Mouse (Mus musculus): Measurements from ENCODE around the gene Olfr1348. TPM values are rescaled to one million over a fixed set of nuclear protein-coding genes. Genes with fewer than 3 reads are reported as not detected.
"Not testable (repeated sequence)": the region's sequence is repeated elsewhere in the genome, so short reads cannot be mapped to it uniquely, and the experiment has no call there.

Gene Olfr1348
- not detected in 2 replicates for polyA plus RNA-seq (2015; fragmentation: Nextera tagmentation; extraction: Ambion mirVana)

DNA sequence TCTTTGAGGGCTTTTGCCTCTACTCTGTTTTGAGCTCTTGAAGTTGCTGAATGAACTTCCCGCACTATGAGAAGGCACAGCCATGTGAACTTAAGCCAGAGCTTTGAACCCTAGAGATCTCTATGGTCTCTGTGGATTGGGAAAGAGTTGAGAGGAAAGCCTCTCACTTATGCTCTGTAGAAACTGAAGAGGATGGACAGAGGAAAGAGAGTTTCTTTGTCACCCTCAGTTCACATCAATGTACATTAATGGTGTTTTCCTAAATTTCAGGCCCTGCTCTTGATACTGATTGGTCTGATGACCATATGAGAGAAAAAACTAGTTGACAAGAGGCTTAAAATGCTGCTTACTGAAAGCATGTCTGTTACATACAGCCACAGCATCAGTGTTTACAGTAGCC lies at the start of gene Olfr1348:
Gene Olfr1348, minus strand, starts transcription at position 101 of the 400 bp plus-strand sequence.
- H3K4me1 ChIP-seq (replicated peaks; ENCODE audit: control insufficient read depth, insufficient read depth, low read length), result no peaks in the 10 kb centered on the region
- H3K27me3 ChIP-seq (ENCODE audit: control insufficient read depth, insufficient read depth, low read depth, low read length), result no peaks in the 10 kb centered on the region
- no peak within 1 kb of the TSS for H3K4me3 ChIP-seq (ENCODE audit: low read length)
- H3K9me3 ChIP-seq (ENCODE audit: control insufficient read depth, low read length), result no peaks in the 10 kb centered on the region
- H3K4me2 ChIP-seq (ENCODE audit: low read depth, low read length), result no peak within 1 kb of the TSS
- H3K9ac ChIP-seq (ENCODE audit: low read length), result no peak within 1 kb of the TSS
- WGBS, result 91% methylated on average over 1 of the region's 1 CpGs
- H3K27ac ChIP-seq (ENCODE audit: low read length), result no peak within 1 kb of the TSS
- H3K36me3 ChIP-seq (ENCODE audit: control insufficient read depth, insufficient read depth, low read length), result no peaks in the 10 kb centered on the region
- ATAC-seq (ENCODE audit: low read depth), result no peak

- Histone ChIP-seq H3K36me3 (ENCODE audit: control insufficient read depth, insufficient read depth, low read length) (no peaks in the 10 kb centered on the region), H3K9me3 (ENCODE audit: control insufficient read depth, low read length) (no peaks in the 10 kb centered on the region), H3K9ac (ENCODE audit: low read length) (no peak overlapping the region), H3K27ac (ENCODE audit: low read length) (no peak overlapping the region), H3K27me3 (ENCODE audit: control insufficient read depth, insufficient read depth, low read depth, low read length) (no peaks in the 10 kb centered on the region), H3K4me3 (ENCODE audit: low read length) (no peak overlapping the region), H3K4me2 (ENCODE audit: low read depth, low read length) (no peak overlapping the region), H3K4me1 (replicated peaks; ENCODE audit: control insufficient read depth, insufficient read depth, low read length) (no peaks in the 10 kb centered on the region)
- no peak for ATAC-seq (ENCODE audit: low read depth)
- 68% methylated on average over 5 of the region's 5 CpGs for WGBS
Measured at GRCm38 (mm10) chr7:6526141-6526540, 17.6 kb upstream of the Olfr1348 start.

GRCm38 (mm10) chr7:6525001-6525400 lies 16.5 kb upstream of the Olfr1348 start:
- no peaks in the 10 kb centered on the region for H3K9me3 ChIP-seq (ENCODE audit: control insufficient read depth, low read length)
- no peak overlapping the region for H3K4me2 ChIP-seq (ENCODE audit: low read depth, low read length)
- H3K27ac ChIP-seq (ENCODE audit: low read length), result no peak overlapping the region
- 53% methylated on average over 3 of the region's 3 CpGs for WGBS
- H3K4me1 ChIP-seq (replicated peaks; ENCODE audit: control insufficient read depth, insufficient read depth, low read length), result no peaks in the 10 kb centered on the region
- H3K4me3 ChIP-seq (ENCODE audit: low read length), result no peak overlapping the region
- no peaks in the 10 kb centered on the region for H3K36me3 ChIP-seq (ENCODE audit: control insufficient read depth, insufficient read depth, low read length)
- H3K9ac ChIP-seq (ENCODE audit: low read length), result no peak overlapping the region
- ATAC-seq (ENCODE audit: low read depth), result no peak
- no peaks in the 10 kb centered on the region for H3K27me3 ChIP-seq (ENCODE audit: control insufficient read depth, insufficient read depth, low read depth, low read length)

- no peak within 1 kb of the TSS for H3K4me2 ChIP-seq (ENCODE audit: low read depth, low read length)
- H3K4me1 ChIP-seq (replicated peaks; ENCODE audit: control insufficient read depth, insufficient read depth, low read length), result no peaks in the 10 kb centered on the region
- 81% methylated on average over 5 of the region's 5 CpGs for WGBS
- H3K27me3 ChIP-seq (ENCODE audit: control insufficient read depth, insufficient read depth, low read depth, low read length), result no peaks in the 10 kb centered on the region
- no peak within 1 kb of the TSS for H3K9ac ChIP-seq (ENCODE audit: low read length)
- no peak for ATAC-seq (ENCODE audit: low read depth)
- H3K27ac ChIP-seq (ENCODE audit: low read length), result no peak within 1 kb of the TSS
- H3K36me3 ChIP-seq (ENCODE audit: control insufficient read depth, insufficient read depth, low read length), result no peaks in the 10 kb centered on the region
- H3K4me3 ChIP-seq (ENCODE audit: low read length), result no peak within 1 kb of the TSS
- H3K9me3 ChIP-seq (ENCODE audit: control insufficient read depth, low read length), result no peaks in the 10 kb centered on the region
Measured at GRCm38 (mm10) chr7:6522850-6523249, 14.3 kb upstream of the Olfr1348 start, which contains the start of gene Olfr1349. Olfr1349 (minus strand) TSS chr7:6522950.

DNA sequence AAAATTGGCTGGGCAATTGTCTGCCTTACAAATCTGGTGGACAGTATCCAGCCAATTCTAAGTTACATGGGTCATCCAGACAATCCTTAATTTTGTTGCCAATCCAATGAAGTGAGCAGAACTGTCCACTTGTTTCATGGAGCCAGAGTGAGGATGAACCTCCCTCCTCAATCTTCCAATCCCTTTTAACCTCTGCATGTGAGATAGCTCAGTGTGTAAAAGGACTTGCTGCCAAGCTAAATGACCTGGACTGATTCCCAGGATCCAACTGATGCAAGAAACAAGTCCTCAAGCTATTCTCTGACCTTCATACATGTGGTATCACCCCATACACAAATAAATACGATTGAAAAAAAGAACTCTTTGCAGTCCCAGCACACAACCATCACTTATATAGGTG lies 13.1 kb upstream of the Olfr1348 start:
- H3K4me1 ChIP-seq (replicated peaks; ENCODE audit: control insufficient read depth, insufficient read depth, low read length), result no peaks in the 10 kb centered on the region
- WGBS, result 19% methylated on average over 1 of the region's 1 CpGs

DNA sequence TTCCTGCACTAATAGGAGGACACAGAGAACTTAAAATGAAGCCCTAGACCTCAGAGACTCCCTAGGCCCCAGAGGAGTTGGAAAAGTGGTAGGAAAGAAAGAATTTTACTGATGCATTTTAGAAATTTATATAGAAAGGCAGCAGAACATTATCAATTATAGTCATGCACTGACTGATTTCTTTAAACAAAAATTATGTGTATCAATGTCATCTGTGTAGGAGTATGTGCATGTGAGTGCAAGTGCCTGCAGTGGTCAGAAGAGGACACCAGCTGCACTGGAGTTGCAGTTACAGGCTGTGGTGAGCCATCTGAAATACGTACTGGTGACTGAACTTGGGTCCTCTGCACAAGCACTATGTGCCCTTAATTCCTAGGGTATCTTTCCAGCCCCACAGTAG lies 8.9 kb downstream of the Olfr1348 start, which contains the start of gene Olfr1347:
Gene Olfr1347, minus strand, starts transcription at position 101 of the 400 bp plus-strand sequence.
- H3K27me3 ChIP-seq (ENCODE audit: control insufficient read depth, insufficient read depth, low read depth, low read length), result no peaks in the 10 kb centered on the region
- H3K36me3 ChIP-seq (ENCODE audit: control insufficient read depth, insufficient read depth, low read length), result no peaks in the 10 kb centered on the region
- no peak within 1 kb of the TSS for H3K4me3 ChIP-seq (ENCODE audit: low read length)
- 33% methylated on average over 1 of the region's 1 CpGs for WGBS
- ATAC-seq (ENCODE audit: low read depth), result no peak
- no peak within 1 kb of the TSS for H3K4me2 ChIP-seq (ENCODE audit: low read depth, low read length)
- H3K27ac ChIP-seq (ENCODE audit: low read length), result no peak within 1 kb of the TSS
- H3K4me1 ChIP-seq (replicated peaks; ENCODE audit: control insufficient read depth, insufficient read depth, low read length), result no peaks in the 10 kb centered on the region
- no peaks in the 10 kb centered on the region for H3K9me3 ChIP-seq (ENCODE audit: control insufficient read depth, low read length)
- no peak within 1 kb of the TSS for H3K9ac ChIP-seq (ENCODE audit: low read length)

More for the DNA sequence above, 13.1 kb upstream of the Olfr1348 start:
- Histone ChIP-seq H3K4me2 (ENCODE audit: low read depth, low read length) (no peak overlapping the region), H3K9me3 (ENCODE audit: control insufficient read depth, low read length) (no peaks in the 10 kb centered on the region), H3K4me3 (ENCODE audit: low read length) (no peak overlapping the region), H3K27me3 (ENCODE audit: control insufficient read depth, insufficient read depth, low read depth, low read length) (no peaks in the 10 kb centered on the region), H3K27ac (ENCODE audit: low read length) (no peak overlapping the region), H3K9ac (ENCODE audit: low read length) (no peak overlapping the region), H3K36me3 (ENCODE audit: control insufficient read depth, insufficient read depth, low read length) (no peaks in the 10 kb centered on the region)
- ATAC-seq (ENCODE audit: low read depth), result no peak

DNA sequence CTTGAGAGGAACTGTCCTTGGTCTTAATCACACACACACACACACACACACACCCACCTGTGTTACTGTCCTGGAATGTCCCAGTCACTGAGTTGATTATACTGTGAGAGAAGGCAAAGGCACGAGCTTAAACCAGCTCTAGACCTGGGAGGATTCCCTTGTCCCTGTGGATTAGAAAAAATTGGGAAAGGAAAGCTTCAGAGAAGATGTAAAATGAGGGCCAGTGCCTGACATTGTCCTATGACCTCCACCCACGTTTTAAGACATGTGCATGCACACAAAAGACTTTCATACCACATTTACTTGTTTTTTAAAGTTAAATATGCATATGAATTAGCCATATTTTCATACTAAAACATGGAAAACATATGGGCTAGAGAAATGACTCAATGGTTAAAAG lies 21.7 kb downstream of the Olfr1348 start, which contains the start of gene Olfr5:
Gene Olfr5, minus strand, starts transcription at position 101 of the 400 bp plus-strand sequence.
- no peak for ATAC-seq (ENCODE audit: low read depth)

DNA sequence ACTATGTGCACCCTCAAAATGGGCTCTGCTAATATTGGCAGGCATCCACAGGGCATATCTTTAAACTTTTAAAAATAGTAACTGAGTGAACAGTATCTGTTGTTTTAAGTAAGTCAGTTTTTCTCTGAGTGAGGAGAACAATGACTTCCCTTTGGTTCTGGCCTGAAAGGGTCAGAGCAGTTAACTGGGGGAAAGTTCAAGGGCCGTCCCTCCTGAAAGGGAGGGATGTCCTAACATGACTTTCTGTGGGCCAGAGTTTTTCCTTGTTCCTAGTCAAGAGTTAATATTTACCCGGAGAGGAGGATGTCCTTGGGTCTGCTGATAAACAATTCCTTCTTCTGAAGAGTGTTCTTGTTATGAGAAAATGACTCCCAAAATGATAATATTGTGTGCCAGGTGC lies 30.9 kb downstream of the Olfr1348 start:
- 66% methylated on average over 2 of the region's 2 CpGs for WGBS
- H3K27me3 ChIP-seq (ENCODE audit: control insufficient read depth, insufficient read depth, low read depth, low read length); H3K4me1 ChIP-seq (replicated peaks; ENCODE audit: control insufficient read depth, insufficient read depth, low read length); H3K4me3 ChIP-seq (ENCODE audit: low read length); H3K9ac ChIP-seq (ENCODE audit: low read length); H3K9me3 ChIP-seq (ENCODE audit: control insufficient read depth, low read length); H3K36me3 ChIP-seq (ENCODE audit: control insufficient read depth, insufficient read depth, low read length); H3K4me2 ChIP-seq (ENCODE audit: low read depth, low read length); H3K27ac ChIP-seq (ENCODE audit: low read length); ATAC-seq (ENCODE audit: low read depth): not testable (repeated sequence)

More for the DNA sequence above, 21.7 kb downstream of the Olfr1348 start, which contains the start of gene Olfr5:
- Histone ChIP-seq H3K36me3 (ENCODE audit: control insufficient read depth, insufficient read depth, low read length) (no peaks in the 10 kb centered on the region), H3K27me3 (ENCODE audit: control insufficient read depth, insufficient read depth, low read depth, low read length) (no peaks in the 10 kb centered on the region), H3K4me1 (replicated peaks; ENCODE audit: control insufficient read depth, insufficient read depth, low read length) (no peaks in the 10 kb centered on the region), H3K9ac (ENCODE audit: low read length) (no peak within 1 kb of the TSS), H3K4me3 (ENCODE audit: low read length) (no peak within 1 kb of the TSS), H3K27ac (ENCODE audit: low read length) (no peak within 1 kb of the TSS), H3K4me2 (ENCODE audit: low read depth, low read length) (no peak within 1 kb of the TSS), H3K9me3 (ENCODE audit: control insufficient read depth, low read length) (no peaks in the 10 kb centered on the region)
- WGBS, result 17% methylated on average over 2 of the region's 2 CpGs

- no peaks in the 10 kb centered on the region for H3K4me1 ChIP-seq (replicated peaks; ENCODE audit: control insufficient read depth, insufficient read depth, low read length)
- H3K4me2 ChIP-seq (ENCODE audit: low read depth, low read length), result no peak within 1 kb of the TSS
- H3K27ac ChIP-seq (ENCODE audit: low read length), result no peak within 1 kb of the TSS
- H3K9me3 ChIP-seq (ENCODE audit: control insufficient read depth, low read length), result no peaks in the 10 kb centered on the region
- no peak within 1 kb of the TSS for H3K4me3 ChIP-seq (ENCODE audit: low read length)
- ATAC-seq (ENCODE audit: low read depth), result no peak
- H3K27me3 ChIP-seq (ENCODE audit: control insufficient read depth, insufficient read depth, low read depth, low read length), result no peaks in the 10 kb centered on the region
- H3K36me3 ChIP-seq (ENCODE audit: control insufficient read depth, insufficient read depth, low read length), result no peaks in the 10 kb centered on the region
- H3K9ac ChIP-seq (ENCODE audit: low read length), result no peak within 1 kb of the TSS
Measured at GRCm38 (mm10) chr7:6466951-6467350, 41.6 kb downstream of the Olfr1348 start, which contains the start of gene Olfr1346. Olfr1346 (plus strand) TSS chr7:6467101.

DNA sequence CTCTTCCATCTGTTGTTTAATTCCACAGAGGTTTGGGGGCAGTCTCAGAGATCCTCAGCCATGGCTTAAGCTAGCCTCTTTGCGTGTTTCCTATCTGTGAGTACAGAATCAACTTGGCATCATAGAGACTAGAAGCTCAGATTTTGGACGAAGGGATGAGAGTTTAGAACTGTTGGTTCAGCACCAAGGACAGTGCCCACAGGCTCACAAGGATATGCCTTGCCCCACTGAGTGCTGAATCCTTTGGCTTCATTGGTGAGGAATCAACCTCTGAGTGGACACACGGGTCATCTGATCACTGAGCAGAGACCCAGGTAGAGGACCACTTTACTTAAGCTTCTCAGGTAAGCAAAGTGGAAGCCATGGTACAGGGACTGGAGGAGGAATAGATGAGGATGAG lies 52.1 kb downstream of the Olfr1348 start:
- H3K9ac ChIP-seq (ENCODE audit: low read length), result no peak overlapping the region
- no peaks in the 10 kb centered on the region for H3K36me3 ChIP-seq (ENCODE audit: control insufficient read depth, insufficient read depth, low read length)
- 45% methylated on average over 3 of the region's 3 CpGs for WGBS
- no peak for ATAC-seq (ENCODE audit: low read depth)
- no peak overlapping the region for H3K4me3 ChIP-seq (ENCODE audit: low read length)
- no peaks in the 10 kb centered on the region for H3K4me1 ChIP-seq (replicated peaks; ENCODE audit: control insufficient read depth, insufficient read depth, low read length)
- no peak overlapping the region for H3K27ac ChIP-seq (ENCODE audit: low read length)
- no peaks in the 10 kb centered on the region for H3K9me3 ChIP-seq (ENCODE audit: control insufficient read depth, low read length)
- no peak overlapping the region for H3K4me2 ChIP-seq (ENCODE audit: low read depth, low read length)
- no peaks in the 10 kb centered on the region for H3K27me3 ChIP-seq (ENCODE audit: control insufficient read depth, insufficient read depth, low read depth, low read length)

Data from lung, embryonic 16.5 days (tissue).